Mouse (Mus musculus): ENCODE measurements at regions not wholly inside any gene's neighbourhood (a gene's known extent, or its start where the extent isn't known, plus 50 kb on each side); places are given as distances from the start of the nearest gene placed in this dataset.

- Histone ChIP-seq H3K4me3 (no peak overlapping the region), H3K27me3 (ENCODE audit: poor library complexity, severe bottlenecking) (no peaks in the 10 kb centered on the region), H3K9me3 (no peaks in the 10 kb centered on the region; the same call in 1 of the 2 replicates), H3K36me3 (replicated peaks) (no peaks in the 10 kb centered on the region), H3K27ac (no peak overlapping the region), H3K4me1 (no peaks in the 10 kb centered on the region)
- no peak for DNase-seq (ENCODE audit: extremely low spot score, low spot score)
- 86% methylated on average over 4 of the region's 4 CpGs for WGBS
Observed at GRCm38 (mm10) chr12:25393501-25393900, 296.6 kb upstream of the Id2 start.

GRCm38 (mm10) chr12:25389202-25389601 lies 292.3 kb upstream of the Id2 start:
- 83% methylated on average over 5 of the region's 5 CpGs for WGBS
- no peaks in the 10 kb centered on the region; the same call in 1 of the 2 replicates for H3K9me3 ChIP-seq
- H3K27me3 ChIP-seq (ENCODE audit: poor library complexity, severe bottlenecking): no peaks in the 10 kb centered on the region
- no peaks in the 10 kb centered on the region for H3K36me3 ChIP-seq (replicated peaks)
- no peak for DNase-seq (ENCODE audit: extremely low spot score, low spot score)
- H3K27ac ChIP-seq: no peak overlapping the region
- no peak overlapping the region for H3K4me3 ChIP-seq
- peaks cover 3% of the 10 kb centered on the region; the same call in 1 of the 2 replicates for H3K4me1 ChIP-seq

- 61% methylated on average over 5 of the region's 5 CpGs for WGBS
- no peak for DNase-seq (ENCODE audit: extremely low spot score, low spot score)
- no peaks in the 10 kb centered on the region; the same call in 1 of the 2 replicates for H3K9me3 ChIP-seq
- no peak overlapping the region for H3K4me3 ChIP-seq
- no peak overlapping the region for H3K27ac ChIP-seq
- H3K4me1 ChIP-seq: peaks cover 3% of the 10 kb centered on the region; the same call in 1 of the 2 replicates
- no peaks in the 10 kb centered on the region for H3K27me3 ChIP-seq (ENCODE audit: poor library complexity, severe bottlenecking)
- no peaks in the 10 kb centered on the region for H3K36me3 ChIP-seq (replicated peaks)
Observed at GRCm38 (mm10) chr12:25387791-25388280, 290.9 kb upstream of the Id2 start.

- Histone ChIP-seq H3K9me3 (no peaks in the 10 kb centered on the region), H3K4me1 (peaks cover 8% of the 10 kb centered on the region; the same call in 1 of the 2 replicates), H3K4me3 (no peak overlapping the region), H3K27ac (no peak overlapping the region), H3K27me3 (ENCODE audit: poor library complexity, severe bottlenecking) (no peaks in the 10 kb centered on the region), H3K36me3 (replicated peaks) (no peaks in the 10 kb centered on the region)
- no peak for DNase-seq (ENCODE audit: extremely low spot score, low spot score)
- 81% methylated on average over 6 of the region's 6 CpGs for WGBS
Observed at GRCm38 (mm10) chr12:25382961-25383360, 286.0 kb upstream of the Id2 start.

GRCm38 (mm10) chr12:25382475-25382874 lies 285.5 kb upstream of the Id2 start:
- WGBS: 88% methylated on average over 2 of the region's 2 CpGs
- no peaks in the 10 kb centered on the region for H3K9me3 ChIP-seq
- H3K27ac ChIP-seq: no peak overlapping the region
- no peak for DNase-seq (ENCODE audit: extremely low spot score, low spot score)
- H3K4me3 ChIP-seq: no peak overlapping the region
- H3K27me3 ChIP-seq (ENCODE audit: poor library complexity, severe bottlenecking): no peaks in the 10 kb centered on the region
- H3K36me3 ChIP-seq (replicated peaks): no peaks in the 10 kb centered on the region
- 0 out of 2 replicates have a peak, but pooled peaks cover 4% of the 10 kb centered on the region for H3K4me1 ChIP-seq

GRCm38 (mm10) chr12:25381619-25382018 lies 284.7 kb upstream of the Id2 start:
- Histone ChIP-seq H3K4me1 (peaks cover 5% of the 10 kb centered on the region), H3K27ac (no peak overlapping the region), H3K36me3 (replicated peaks) (no peaks in the 10 kb centered on the region), H3K27me3 (ENCODE audit: poor library complexity, severe bottlenecking) (no peaks in the 10 kb centered on the region), H3K4me3 (no peak overlapping the region), H3K9me3 (no peaks in the 10 kb centered on the region)
- DNase-seq (ENCODE audit: extremely low spot score, low spot score): no peak
- WGBS: 59% methylated on average over 4 of the region's 4 CpGs

- no peak for DNase-seq (ENCODE audit: extremely low spot score, low spot score)
- no peaks in the 10 kb centered on the region for H3K36me3 ChIP-seq (replicated peaks)
- peaks cover 11% of the 10 kb centered on the region for H3K4me1 ChIP-seq
- 93% methylated on average over 3 of the region's 3 CpGs for WGBS
- no peaks in the 10 kb centered on the region; the same call in 1 of the 2 replicates for H3K27me3 ChIP-seq (ENCODE audit: poor library complexity, severe bottlenecking)
- H3K27ac ChIP-seq: no peak overlapping the region
- H3K9me3 ChIP-seq: no peaks in the 10 kb centered on the region
- no peak overlapping the region for H3K4me3 ChIP-seq
Observed at GRCm38 (mm10) chr12:25379996-25380395, 283.1 kb upstream of the Id2 start.

GRCm38 (mm10) chr12:25379016-25379415 lies 282.1 kb upstream of the Id2 start:
- Histone ChIP-seq H3K9me3 (no peaks in the 10 kb centered on the region), H3K4me3 (no peak overlapping the region), H3K27ac (no peak overlapping the region; the same call in 1 of the 2 replicates), H3K36me3 (replicated peaks) (no peaks in the 10 kb centered on the region), H3K4me1 (peaks cover 11% of the 10 kb centered on the region), H3K27me3 (ENCODE audit: poor library complexity, severe bottlenecking) (no peaks in the 10 kb centered on the region; the same call in 1 of the 2 replicates)
- WGBS: 83% methylated on average over 9 of the region's 9 CpGs
- no peak for DNase-seq (ENCODE audit: extremely low spot score, low spot score)

- Histone ChIP-seq H3K4me1 (peaks cover 11% of the 10 kb centered on the region), H3K9me3 (no peaks in the 10 kb centered on the region), H3K27me3 (ENCODE audit: poor library complexity, severe bottlenecking) (no peaks in the 10 kb centered on the region; the same call in 1 of the 2 replicates), H3K27ac (no peak overlapping the region), H3K36me3 (replicated peaks) (no peaks in the 10 kb centered on the region), H3K4me3 (no peak overlapping the region)
- no peak for DNase-seq (ENCODE audit: extremely low spot score, low spot score)
- 85% methylated on average over 6 of the region's 6 CpGs for WGBS
Observed at GRCm38 (mm10) chr12:25378036-25378645, 281.2 kb upstream of the Id2 start.

- no peak for DNase-seq (ENCODE audit: extremely low spot score, low spot score)
- H3K27me3 ChIP-seq (ENCODE audit: poor library complexity, severe bottlenecking): no peaks in the 10 kb centered on the region; the same call in 1 of the 2 replicates
- H3K9me3 ChIP-seq: no peaks in the 10 kb centered on the region
- WGBS: 67% methylated on average over 8 of the region's 8 CpGs
- no peak overlapping the region for H3K4me3 ChIP-seq
- peak overlapping the region; percentile 58; the same call in 1 of the 2 replicates for H3K27ac ChIP-seq
- no peaks in the 10 kb centered on the region for H3K36me3 ChIP-seq (replicated peaks)
- peaks cover 11% of the 10 kb centered on the region for H3K4me1 ChIP-seq
Observed at GRCm38 (mm10) chr12:25376451-25376850, 279.5 kb upstream of the Id2 start.

- 92% methylated on average over 1 of the region's 1 CpGs for WGBS
- Histone ChIP-seq H3K4me1 (0 out of 2 replicates have a peak, but pooled peaks cover 6% of the 10 kb centered on the region), H3K4me3 (no peak overlapping the region), H3K9me3 (no peaks in the 10 kb centered on the region), H3K36me3 (replicated peaks) (no peaks in the 10 kb centered on the region), H3K27ac (no peak overlapping the region), H3K27me3 (ENCODE audit: poor library complexity, severe bottlenecking) (no peaks in the 10 kb centered on the region)
- DNase-seq (ENCODE audit: extremely low spot score, low spot score): no peak
Observed at GRCm38 (mm10) chr12:25367541-25367940, 270.6 kb upstream of the Id2 start.

- no peaks in the 10 kb centered on the region for H3K9me3 ChIP-seq
- 0 out of 2 replicates have a peak, but pooled peaks cover 6% of the 10 kb centered on the region for H3K4me1 ChIP-seq
- no peaks in the 10 kb centered on the region for H3K27me3 ChIP-seq (ENCODE audit: poor library complexity, severe bottlenecking)
- no peaks in the 10 kb centered on the region for H3K36me3 ChIP-seq (replicated peaks)
- no peak overlapping the region for H3K27ac ChIP-seq
- 79% methylated on average over 3 of the region's 3 CpGs for WGBS
- DNase-seq (ENCODE audit: extremely low spot score, low spot score): no peak
- H3K4me3 ChIP-seq: no peak overlapping the region
Observed at GRCm38 (mm10) chr12:25365600-25366267, 268.8 kb upstream of the Id2 start.

- no peak for DNase-seq (ENCODE audit: extremely low spot score, low spot score)
- no peak overlapping the region for H3K4me3 ChIP-seq
- H3K27ac ChIP-seq: no peak overlapping the region
- 0 out of 2 replicates have a peak, but pooled peaks cover 6% of the 10 kb centered on the region for H3K4me1 ChIP-seq
- WGBS: 81% methylated on average over 7 of the region's 7 CpGs
- H3K36me3 ChIP-seq (replicated peaks): no peaks in the 10 kb centered on the region
- no peaks in the 10 kb centered on the region for H3K9me3 ChIP-seq
- no peaks in the 10 kb centered on the region for H3K27me3 ChIP-seq (ENCODE audit: poor library complexity, severe bottlenecking)
Observed at GRCm38 (mm10) chr12:25364966-25365568, 268.1 kb upstream of the Id2 start.

Data from forebrain, embryonic 10.5 days (tissue).